Mouse (Mus musculus): Measurements from ENCODE around the gene Dhh. TPM values are rescaled to one million over a fixed set of nuclear protein-coding genes. Genes with fewer than 3 reads are reported as not detected.
A peak's percentile ranks its signal among the peaks of the same experiment; 100 is the strongest.

Dhh gene
- total RNA-seq, 1 experiment from 2014 or later: not detected

GRCm38 (mm10) chr15:98883661-98884060, 14.7 kb downstream of the Dhh start:
- ATAC-seq (replicated peaks; ENCODE audit: low read depth, poor library complexity, severe bottlenecking): no peak

- peak; percentile 12 for ATAC-seq (replicated peaks; ENCODE audit: low read depth, poor library complexity, severe bottlenecking)
These were observed 16.7 kb downstream of the Dhh start for GRCm38 (mm10) chr15:98881656-98882008.

GRCm38 (mm10) chr15:98880978-98881655, 17.2 kb downstream of the Dhh start:
- ATAC-seq (replicated peaks; ENCODE audit: low read depth, poor library complexity, severe bottlenecking): peak; percentile 90

- ATAC-seq (replicated peaks; ENCODE audit: low read depth, poor library complexity, severe bottlenecking): peak; percentile 27; the same call in 1 of the 2 replicates
These were observed 21.0 kb downstream of the Dhh start for GRCm38 (mm10) chr15:98877331-98877730.

GRCm38 (mm10) chr15:98871916-98872888, 26.1 kb downstream of the Dhh start:
- peak; percentile 84 for ATAC-seq (replicated peaks; ENCODE audit: low read depth, poor library complexity, severe bottlenecking)

GRCm38 (mm10) chr15:98871070-98871915, 27.0 kb downstream of the Dhh start, which contains the start of gene Kmt2d:
Kmt2d (minus strand) TSS chr15:98871204.
- no peak for ATAC-seq (replicated peaks; ENCODE audit: low read depth, poor library complexity, severe bottlenecking)

GRCm38 (mm10) chr15:98870179-98871069, 27.9 kb downstream of the Dhh start:
- ATAC-seq (replicated peaks; ENCODE audit: low read depth, poor library complexity, severe bottlenecking): no peak

GRCm38 (mm10) chr15:98869342-98870178, 28.8 kb downstream of the Dhh start:
- 0 out of 2 replicates have a peak, but pooled peaks have one; percentile 13 for ATAC-seq (replicated peaks; ENCODE audit: low read depth, poor library complexity, severe bottlenecking)

- ATAC-seq (replicated peaks; ENCODE audit: low read depth, poor library complexity, severe bottlenecking): no peak
These were observed 29.8 kb downstream of the Dhh start for GRCm38 (mm10) chr15:98868346-98869063.

GRCm38 (mm10) chr15:98867321-98867720, 31.0 kb downstream of the Dhh start:
- peak; percentile 67 for ATAC-seq (replicated peaks; ENCODE audit: low read depth, poor library complexity, severe bottlenecking)

- no peak for ATAC-seq (replicated peaks; ENCODE audit: low read depth, poor library complexity, severe bottlenecking)
These were observed 31.8 kb downstream of the Dhh start for GRCm38 (mm10) chr15:98866501-98866900.

GRCm38 (mm10) chr15:98865771-98866170, 32.6 kb downstream of the Dhh start:
- no peak for ATAC-seq (replicated peaks; ENCODE audit: low read depth, poor library complexity, severe bottlenecking)

GRCm38 (mm10) chr15:98864951-98865350, 33.4 kb downstream of the Dhh start:
- no peak for ATAC-seq (replicated peaks; ENCODE audit: low read depth, poor library complexity, severe bottlenecking)

- no peak for ATAC-seq (replicated peaks; ENCODE audit: low read depth, poor library complexity, severe bottlenecking)
These were observed 34.8 kb downstream of the Dhh start for GRCm38 (mm10) chr15:98863451-98863958.

- no peak for ATAC-seq (replicated peaks; ENCODE audit: low read depth, poor library complexity, severe bottlenecking)
These were observed 36.5 kb downstream of the Dhh start for GRCm38 (mm10) chr15:98861701-98862410.

- no peak for ATAC-seq (replicated peaks; ENCODE audit: low read depth, poor library complexity, severe bottlenecking)
These were observed 37.4 kb downstream of the Dhh start for GRCm38 (mm10) chr15:98860921-98861320.

All from common myeloid progenitor, adult 5-6 weeks (primary cell).